Mouse (Mus musculus): Measurements from ENCODE around the gene Gm14327.
"Not testable (repeated sequence)": the region's sequence is repeated elsewhere in the genome, so short reads cannot be mapped to it uniquely, and the experiment has no call there.

Gm14327 gene

DNA sequence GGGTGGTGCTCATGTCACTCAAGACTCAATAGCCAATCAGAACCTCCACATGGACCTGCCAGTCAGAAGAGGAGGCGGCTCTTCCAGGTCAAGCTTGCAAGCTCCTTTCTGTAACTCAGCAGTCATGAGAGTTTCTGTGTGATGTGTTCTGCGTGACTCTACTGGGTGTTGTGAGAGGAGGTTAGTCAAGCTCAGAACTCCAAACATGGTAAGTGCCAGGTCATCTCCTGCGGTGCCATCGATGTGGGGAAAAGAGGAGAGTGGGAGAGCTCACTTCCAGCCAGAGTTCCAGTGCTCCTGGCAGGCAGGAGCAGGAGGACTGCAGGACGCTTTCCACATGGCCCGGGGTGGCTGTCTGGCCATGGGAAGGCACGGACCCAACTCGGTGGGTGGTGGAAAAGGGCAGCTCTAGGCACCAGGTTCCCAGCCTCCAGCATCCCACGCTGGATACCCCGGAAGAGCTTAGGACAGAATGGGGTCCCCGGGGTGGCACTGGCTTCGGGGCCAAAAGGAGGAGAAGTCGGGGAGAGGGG is at the start of gene Gm14327:
Gene Gm14327 (plus strand): TSS at position 51 of the 533 bp plus-strand sequence.
- not testable (repeated sequence) for DNase-seq (ENCODE audit: low read depth, low spot score)

DNA sequence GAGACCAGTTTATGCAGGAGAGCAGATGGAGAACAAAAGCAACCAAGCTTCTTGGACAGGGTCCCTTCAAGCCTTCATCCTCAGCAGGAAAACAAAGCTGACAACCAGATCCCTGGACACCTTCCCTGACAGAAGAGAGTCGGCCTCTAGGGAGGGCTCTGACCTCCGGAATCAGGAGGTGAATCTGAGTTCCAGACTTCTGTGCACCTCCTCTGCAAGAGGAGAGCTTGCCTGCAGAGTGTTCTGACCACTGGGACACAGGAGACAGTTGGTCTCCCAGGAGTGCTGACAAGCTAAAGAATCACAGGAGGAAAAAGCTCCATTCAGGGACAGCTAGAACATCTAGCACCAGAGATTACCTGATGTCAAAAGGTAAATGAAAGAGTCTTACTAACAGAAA is 34.6 kb upstream of the Gm14327 start:
- not testable (repeated sequence) for DNase-seq (ENCODE audit: low read depth, low spot score)

DNA sequence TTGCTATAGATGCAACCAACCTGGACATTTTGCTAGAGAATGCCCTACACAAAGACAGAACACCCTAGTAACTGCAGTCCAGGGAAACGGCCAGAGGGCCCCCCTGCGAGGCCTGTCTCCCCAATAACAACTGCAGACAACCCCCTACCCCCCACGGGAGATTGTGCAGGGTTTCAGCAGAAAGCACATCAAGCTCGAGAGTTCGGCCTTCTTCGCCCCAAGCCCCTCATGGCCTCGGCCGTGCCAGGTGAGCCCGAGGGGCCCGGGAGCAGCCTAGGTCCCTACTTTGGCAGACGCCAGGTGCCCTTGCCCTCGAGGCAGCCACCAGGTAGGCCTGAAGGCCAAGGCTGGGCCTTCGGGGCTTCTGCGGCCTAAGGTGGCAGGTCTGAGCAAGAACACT is 9.2 kb upstream of the Gm14327 start:
- not testable (repeated sequence) for DNase-seq (ENCODE audit: low read depth, low spot score)

DNA sequence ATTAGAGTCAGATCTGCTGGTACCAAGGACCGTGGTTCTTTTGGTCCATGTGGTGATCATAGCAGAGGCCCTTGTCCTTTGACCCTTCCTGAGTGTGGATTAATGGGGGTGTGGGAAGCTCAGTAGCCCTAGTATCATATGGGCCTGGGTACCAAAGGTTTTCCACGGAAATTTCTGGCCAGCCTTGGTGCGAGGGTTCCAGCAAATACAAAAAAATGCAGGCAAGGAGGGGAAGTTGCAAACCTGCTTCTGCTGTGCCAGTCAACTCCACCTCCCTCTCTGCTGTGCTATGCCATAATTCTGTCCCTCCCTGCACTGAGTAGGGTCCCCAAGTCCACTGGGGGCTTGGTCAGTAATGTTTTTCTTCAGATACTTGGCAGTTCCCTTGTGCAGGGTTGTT is 1.3 kb downstream of the Gm14327 start:
- DNase-seq (ENCODE audit: low read depth, low spot score) = not testable (repeated sequence)

DNA sequence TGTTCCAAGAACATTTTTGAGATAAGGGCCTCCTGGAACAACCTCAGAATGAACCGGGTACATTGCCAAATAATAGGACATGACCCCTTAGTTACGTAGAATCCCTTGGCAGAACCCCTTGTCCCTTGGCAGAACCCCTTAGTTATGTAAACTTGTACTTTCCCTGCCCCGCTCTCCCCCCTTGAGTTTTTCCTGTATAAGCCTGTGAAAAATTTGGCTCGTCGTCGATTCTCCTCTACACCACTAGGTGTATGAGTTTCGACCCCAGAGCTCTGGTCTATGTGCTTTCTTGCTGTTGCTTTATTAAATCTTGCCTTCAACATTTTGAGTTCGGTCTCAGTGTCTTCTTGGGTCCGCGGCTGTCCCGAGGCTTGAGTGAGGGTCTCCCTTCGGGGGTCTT is 6.4 kb downstream of the Gm14327 start:
- DNase-seq (ENCODE audit: low read depth, low spot score) = not testable (repeated sequence)

DNA sequence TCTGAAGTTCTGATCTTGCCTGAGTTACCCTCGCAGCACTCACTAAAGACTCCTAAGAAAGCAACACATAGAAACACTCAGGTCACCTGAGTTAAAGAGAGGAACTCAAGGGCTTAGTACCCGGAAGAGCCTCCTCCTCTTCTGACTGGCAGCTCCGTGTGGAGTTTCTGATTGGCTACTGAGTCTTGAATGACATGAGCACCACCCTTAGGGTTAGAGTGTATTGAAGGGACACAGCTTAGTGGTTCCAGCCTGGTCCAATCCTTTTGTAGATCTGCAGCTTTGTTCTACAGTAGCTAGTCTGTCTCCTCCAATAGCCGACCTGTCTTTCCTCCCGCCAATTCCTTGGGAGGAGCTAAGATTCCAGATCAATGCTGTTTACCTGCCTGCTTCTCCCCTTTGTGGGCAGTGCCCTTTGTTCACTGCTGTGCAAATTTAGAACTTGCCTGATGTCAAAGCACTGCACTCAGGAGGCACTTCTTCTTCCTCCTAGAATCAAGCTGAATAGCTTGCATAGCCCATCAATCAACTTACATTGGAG is 28.7 kb downstream of the Gm14327 start, which contains the start of gene Zfp972:
Gene Zfp972 (minus strand): TSS at position 51 of the 541 bp plus-strand sequence.
- DNase-seq (ENCODE audit: low read depth, low spot score) = peak; percentile 60
